Mouse (Mus musculus) v-Abl transformed pro-B cells (cell line): ENCODE results near the gene Rhbdd2.

Experiments used
- in situ Hi-C, 2 experiments: fragments of 400-800 bp; cut with MboI; formaldehyde crosslinking; loops; one replicate each; pipeline ENCODE4 v1.15.1; 2025; ENCODE audit not compliant: unreplicated experiment in 2 of 2

Gene Rhbdd2

GRCm38 (mm10) chr5:135643552-135643842, 11.1 kb downstream of the Rhbdd2 start:
- in situ Hi-C loops = no loop called here

- in situ Hi-C loops = no loop called here
Measured at GRCm38 (mm10) chr5:135643869-135644268, 11.5 kb downstream of the Rhbdd2 start.

- in situ Hi-C loops = no loop called here
Measured at GRCm38 (mm10) chr5:135645330-135645729, 12.9 kb downstream of the Rhbdd2 start.

DNA sequence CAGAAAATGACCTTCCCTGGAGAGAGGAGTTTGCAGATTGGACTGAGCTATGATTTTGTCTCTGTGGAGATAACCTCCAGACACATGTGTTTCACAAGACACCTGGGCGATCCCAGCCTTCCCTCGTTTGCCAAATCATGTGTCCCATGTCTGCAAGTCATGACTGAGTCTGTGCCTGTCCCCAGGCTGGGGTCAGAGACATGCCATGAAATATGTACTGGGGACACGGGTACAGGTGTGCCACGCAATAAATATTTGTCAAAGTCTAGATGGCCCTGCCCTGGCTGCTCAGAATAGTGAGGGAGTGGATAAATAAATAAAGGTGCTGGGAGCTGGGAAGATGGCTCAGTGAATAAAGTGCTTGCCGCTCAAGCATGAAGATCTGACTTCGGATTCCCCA, 13.6 kb downstream of the Rhbdd2 start:
- in situ Hi-C loops = no loop called here

DNA sequence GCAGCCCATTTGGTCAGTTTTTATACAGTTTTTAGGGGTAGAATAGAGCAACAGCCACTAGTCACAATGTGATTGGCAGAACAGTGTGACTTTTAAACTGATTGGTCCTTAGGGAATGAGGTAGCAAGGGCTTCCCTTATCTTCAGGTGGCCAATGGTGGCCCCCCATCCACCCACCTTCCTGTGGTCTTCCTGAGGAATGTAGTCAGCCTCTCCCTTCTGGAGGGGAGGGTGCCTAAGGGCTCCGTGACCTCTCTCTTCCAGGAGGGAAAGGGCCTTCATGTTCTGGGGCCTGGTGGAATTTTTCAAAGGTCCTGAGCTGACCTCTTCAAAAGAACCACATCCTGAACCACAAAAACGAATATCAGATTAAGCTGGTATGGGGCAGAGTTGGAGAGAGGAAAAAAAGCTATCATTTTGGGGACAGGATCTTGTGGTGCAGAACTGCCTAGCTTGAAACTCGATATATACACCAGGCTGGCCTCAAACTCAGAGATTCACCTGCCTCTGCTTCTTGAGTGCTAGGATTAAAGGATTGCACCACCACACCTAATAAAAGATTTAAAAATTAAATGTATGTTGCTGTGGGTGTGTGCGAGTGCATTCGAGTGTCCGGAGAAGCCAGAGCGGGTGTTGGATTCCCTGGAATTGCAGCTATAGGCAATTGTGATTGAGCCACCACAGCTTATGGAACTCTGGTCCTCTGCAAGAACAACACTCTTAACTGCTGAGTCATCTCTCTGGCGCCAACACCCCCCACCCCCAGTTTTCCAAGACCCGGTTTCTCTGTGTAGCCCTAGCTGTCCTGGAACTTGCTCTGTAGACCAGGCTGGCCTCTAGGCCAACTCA, 16.3 kb downstream of the Rhbdd2 start:
- in situ Hi-C loops = no loop called here

GRCm38 (mm10) chr5:135649309-135649633, 16.9 kb downstream of the Rhbdd2 start:
- in situ Hi-C loops = no loop called here

GRCm38 (mm10) chr5:135651536-135651935, 19.1 kb downstream of the Rhbdd2 start:
- in situ Hi-C loops = no loop called here

DNA sequence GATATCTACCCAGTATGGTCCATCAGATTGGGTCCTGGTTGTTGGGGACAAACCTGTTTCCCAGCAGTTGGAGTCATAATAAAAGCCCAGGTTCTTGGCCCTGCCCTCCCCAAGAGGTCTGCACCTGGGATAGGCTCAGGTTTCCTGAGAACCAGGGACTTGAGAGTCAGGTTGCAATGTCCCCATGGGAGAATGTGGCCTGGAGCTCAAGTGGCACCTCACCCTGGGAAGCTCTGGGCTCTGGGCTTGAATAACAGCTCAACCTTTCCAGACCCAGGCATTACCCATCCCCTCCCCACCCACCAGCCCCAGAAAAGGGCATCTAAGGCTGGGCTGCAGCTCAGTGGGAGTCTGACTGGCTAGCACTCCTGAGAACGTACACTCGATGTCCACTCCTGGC, 20.8 kb downstream of the Rhbdd2 start:
- in situ Hi-C loops = no loop called here

DNA sequence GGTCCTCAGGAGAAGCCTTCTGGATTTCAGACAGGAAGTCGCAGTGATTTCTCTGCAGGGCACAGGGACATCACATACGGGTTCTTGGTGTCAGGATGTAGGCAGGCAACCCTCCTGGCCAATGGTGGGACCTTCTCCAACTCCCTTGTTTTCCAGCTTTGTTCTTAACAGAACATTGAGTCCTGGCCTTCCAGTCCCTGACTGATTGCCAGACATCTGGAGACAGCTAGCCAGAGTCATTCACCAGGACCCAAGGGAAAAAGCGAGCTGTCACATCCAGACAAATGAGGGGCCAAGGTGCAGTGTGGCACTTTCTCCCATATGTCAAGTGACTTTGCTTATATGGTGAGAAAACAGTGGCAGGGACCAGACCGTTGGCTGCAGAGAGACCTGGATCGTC, 23.6 kb downstream of the Rhbdd2 start:
- in situ Hi-C loops = no loop called here

- in situ Hi-C loops = no loop called here
Measured at GRCm38 (mm10) chr5:135657128-135657527, 24.7 kb downstream of the Rhbdd2 start.

- in situ Hi-C loops = no loop called here
Measured at GRCm38 (mm10) chr5:135657703-135658373, 25.4 kb downstream of the Rhbdd2 start.

- in situ Hi-C loops = no loop called here
Measured at GRCm38 (mm10) chr5:135659956-135660355, 27.5 kb downstream of the Rhbdd2 start.

DNA sequence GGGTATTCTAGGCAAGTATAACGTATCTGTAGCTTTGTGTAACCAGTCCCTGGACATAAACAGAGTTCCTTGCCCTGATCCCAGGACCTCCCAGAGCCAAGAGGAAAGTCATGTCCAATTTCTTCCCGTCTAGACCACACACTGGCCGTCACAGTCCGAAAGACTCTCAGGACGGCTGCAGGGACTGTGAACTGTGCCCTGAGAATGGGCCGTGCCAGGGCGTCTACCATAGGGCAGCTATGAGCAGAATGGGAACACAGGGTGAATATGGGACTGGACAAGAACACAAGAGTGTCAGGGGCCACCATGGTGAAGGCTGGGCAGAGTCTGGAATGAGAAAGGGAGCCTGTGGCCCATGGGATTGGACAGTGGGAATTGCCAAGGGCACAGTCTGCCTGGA, 28.1 kb downstream of the Rhbdd2 start:
- in situ Hi-C loops = no loop called here

- in situ Hi-C loops = no loop called here
Measured at GRCm38 (mm10) chr5:135666890-135667289, 34.5 kb downstream of the Rhbdd2 start.

DNA sequence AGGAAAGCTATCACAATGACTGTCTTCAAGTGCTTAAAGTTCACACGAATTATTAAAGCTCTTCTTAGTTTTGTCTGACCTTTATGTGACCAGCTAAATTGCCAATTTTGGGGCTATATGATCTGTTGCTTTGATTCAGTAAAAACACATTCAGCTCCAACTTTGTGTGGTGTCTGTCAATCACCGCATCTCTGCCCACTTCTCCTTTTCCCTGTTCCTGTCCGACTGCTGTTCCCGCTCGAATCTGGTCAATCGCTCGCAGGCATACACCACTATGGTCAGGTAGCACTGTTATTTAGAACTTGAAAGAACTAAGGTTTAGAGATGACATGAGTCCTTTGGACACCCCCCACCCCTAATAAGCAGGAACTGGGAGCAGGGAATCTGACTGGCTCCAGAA, 35.7 kb downstream of the Rhbdd2 start:
- in situ Hi-C loops = no loop called here

DNA sequence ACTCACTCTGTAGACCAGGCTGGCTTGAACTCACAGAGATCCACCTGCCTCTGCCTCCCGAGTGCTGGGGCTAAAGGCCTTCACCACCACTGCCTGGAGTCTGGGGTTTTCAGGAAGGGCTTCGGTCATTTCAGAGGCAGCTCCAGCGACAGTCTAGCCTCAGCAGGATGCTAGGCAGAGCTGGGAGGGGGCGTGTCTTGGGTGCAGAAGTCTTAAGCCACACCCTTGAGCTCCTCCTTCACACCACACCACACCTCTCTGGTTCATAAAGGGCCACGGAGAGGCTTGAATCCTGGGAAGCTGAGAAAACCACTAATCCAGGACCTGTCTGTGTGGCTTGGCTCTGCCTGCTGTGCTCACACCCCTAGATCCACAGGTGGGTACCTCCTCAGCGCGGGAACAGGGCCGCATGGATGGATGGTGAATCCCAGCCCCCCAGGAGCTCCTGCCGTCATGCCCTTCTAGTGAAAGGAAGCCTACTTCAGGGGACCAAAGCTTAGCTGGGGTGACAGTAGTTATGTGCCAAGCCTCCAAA, 37.4 kb downstream of the Rhbdd2 start, which contains the start of gene Por:
Gene Por (plus strand): TSS at position 293 of the 535 bp plus-strand sequence.
- in situ Hi-C loops = no loop called here

DNA sequence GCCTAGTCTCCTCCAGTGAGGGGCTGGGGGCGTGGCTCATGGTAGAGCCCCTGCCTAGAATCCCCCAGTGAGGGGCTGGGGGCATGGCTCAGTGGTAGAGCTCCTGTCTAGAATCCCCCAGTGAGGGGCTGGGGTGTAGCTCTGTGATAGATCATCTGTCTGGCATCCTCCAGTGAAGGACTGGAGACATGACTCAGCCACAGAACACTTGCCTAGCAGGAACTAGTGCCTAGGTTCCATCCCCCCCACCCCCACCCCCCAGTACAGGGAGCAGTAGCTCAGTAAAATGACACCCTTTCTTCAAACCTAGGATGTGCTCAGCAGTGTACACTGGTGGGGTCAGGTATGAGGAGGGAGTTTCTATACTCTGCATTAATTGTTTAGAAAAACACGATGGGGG, 38.5 kb downstream of the Rhbdd2 start:
- in situ Hi-C loops = no loop called here

DNA sequence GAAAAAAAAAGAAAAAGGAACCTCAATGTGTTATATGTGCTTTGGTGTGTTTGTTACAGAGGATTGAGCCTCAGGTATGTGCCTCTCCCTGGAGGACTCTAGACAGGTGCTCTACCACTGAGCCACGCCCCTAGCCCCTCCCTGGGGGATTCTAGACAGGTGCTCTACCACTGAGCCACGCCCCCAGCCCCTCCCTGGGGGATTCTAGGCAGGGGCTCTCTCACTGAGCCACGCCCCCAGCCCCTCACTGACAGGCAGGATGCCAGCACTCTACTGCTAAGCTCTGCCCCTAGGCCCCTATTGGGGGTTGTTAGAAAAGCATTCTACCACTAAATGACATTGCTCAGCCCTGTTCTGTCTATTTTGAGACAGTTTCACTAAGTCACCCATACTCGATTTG, 40.1 kb downstream of the Rhbdd2 start:
- in situ Hi-C loops = no loop called here

DNA sequence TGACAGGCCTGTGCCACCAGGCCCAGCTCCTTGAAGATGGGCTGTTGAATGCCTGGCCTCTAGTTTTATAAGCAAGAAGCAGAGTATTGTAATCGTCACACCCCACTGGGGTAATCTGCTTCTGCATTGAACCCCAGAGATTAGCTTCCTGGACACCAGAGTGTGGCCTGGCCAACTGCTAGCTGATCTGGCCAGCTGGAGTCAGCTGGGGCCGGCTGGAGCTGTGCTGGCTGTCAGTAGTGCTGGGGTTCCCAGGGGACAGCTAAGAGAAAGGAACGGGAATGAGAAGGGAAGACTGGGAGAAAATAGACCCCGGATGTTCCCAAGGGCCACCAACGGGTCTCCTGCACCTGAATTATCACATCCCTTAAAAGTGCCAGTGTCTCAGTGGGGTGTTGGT, 40.6 kb downstream of the Rhbdd2 start:
- in situ Hi-C loops = no loop called here

GRCm38 (mm10) chr5:135674349-135674775, 41.9 kb downstream of the Rhbdd2 start:
- in situ Hi-C loops = no loop called here

DNA sequence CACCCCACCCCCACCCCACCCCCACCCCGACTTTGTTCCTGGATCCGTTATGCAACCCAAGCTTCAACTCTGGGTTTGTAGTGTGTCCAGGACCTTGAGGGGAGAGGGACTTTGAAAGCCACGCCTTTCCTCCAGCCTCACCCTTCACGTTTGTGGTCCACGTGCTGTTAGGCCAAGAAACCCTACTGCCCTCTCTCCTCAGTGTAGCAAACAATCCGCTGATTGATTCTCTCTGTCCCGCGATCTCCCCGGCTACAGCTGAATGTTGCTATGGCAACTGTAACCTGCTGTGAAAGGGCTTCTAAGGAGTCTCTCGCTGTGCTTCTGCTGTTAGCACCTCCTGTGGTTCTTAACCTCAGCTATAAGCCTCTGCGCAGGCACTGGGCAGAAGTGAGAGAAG, 42.4 kb downstream of the Rhbdd2 start:
- in situ Hi-C loops = no loop called here

- in situ Hi-C loops = no loop called here
Measured at GRCm38 (mm10) chr5:135676696-135677095, 44.3 kb downstream of the Rhbdd2 start.
